Mouse (Mus musculus) right cerebral cortex, adult 2 months (tissue): ENCODE results near the gene Cdc42ep4.

ENCODE experiments used
- DNase-seq, 2 experiments: peaks; one replicate each; pipeline ENCODE4 v3.0.0; 2021 to 2022; ENCODE audit warnings: low spot score in 2 of 2

Cdc42ep4 gene

GRCm38 (mm10) chr11:113725235-113726048, 26.2 kb downstream of the Cdc42ep4 start:
- no peak for DNase-seq

GRCm38 (mm10) chr11:113722405-113723090, 29.1 kb downstream of the Cdc42ep4 start:
- no peak for DNase-seq

- no peak for DNase-seq
Observed at GRCm38 (mm10) chr11:113717767-113718424, 33.8 kb downstream of the Cdc42ep4 start.

GRCm38 (mm10) chr11:113716132-113716531, 35.5 kb downstream of the Cdc42ep4 start:
- no peak for DNase-seq

GRCm38 (mm10) chr11:113715078-113715674, 36.5 kb downstream of the Cdc42ep4 start:
- no peak for DNase-seq

- no peak for DNase-seq
Observed at GRCm38 (mm10) chr11:113711061-113711460, 40.6 kb downstream of the Cdc42ep4 start.

- DNase-seq = no peak
Observed at GRCm38 (mm10) chr11:113710257-113710777, 41.4 kb downstream of the Cdc42ep4 start.

- DNase-seq = no peak
Observed at GRCm38 (mm10) chr11:113709731-113710256, 41.9 kb downstream of the Cdc42ep4 start, which contains the start of gene Cpsf4l. TSS of gene Cpsf4l (minus strand) at chr11:113710017.

- no peak for DNase-seq
Observed at GRCm38 (mm10) chr11:113709272-113709671, 42.4 kb downstream of the Cdc42ep4 start.

GRCm38 (mm10) chr11:113708629-113709213, 43.0 kb downstream of the Cdc42ep4 start:
- no peak for DNase-seq

- DNase-seq = no peak
Observed at GRCm38 (mm10) chr11:113705966-113706652, 45.6 kb downstream of the Cdc42ep4 start.

- DNase-seq = peak; percentile 85
Observed at GRCm38 (mm10) chr11:113703758-113704157, 47.9 kb downstream of the Cdc42ep4 start.

- no peak for DNase-seq
Observed at GRCm38 (mm10) chr11:113699643-113700042, 52.0 kb downstream of the Cdc42ep4 start.

- DNase-seq = no peak
Observed at GRCm38 (mm10) chr11:113698013-113698545, 53.6 kb downstream of the Cdc42ep4 start.

GRCm38 (mm10) chr11:113697571-113697970, 54.1 kb downstream of the Cdc42ep4 start:
- DNase-seq = no peak

- DNase-seq = no peak
Observed at GRCm38 (mm10) chr11:113691851-113692250, 59.8 kb downstream of the Cdc42ep4 start.

GRCm38 (mm10) chr11:113691318-113691717, 60.4 kb downstream of the Cdc42ep4 start:
- DNase-seq = no peak

GRCm38 (mm10) chr11:113690506-113690905, 61.2 kb downstream of the Cdc42ep4 start:
- peak; percentile 55 to 56 for DNase-seq

GRCm38 (mm10) chr11:113687031-113687430, 64.7 kb downstream of the Cdc42ep4 start:
- DNase-seq = no peak
